Mouse (Mus musculus) cerebellum, postnatal 14 days (tissue): ENCODE results near the gene Sorcs2.

ENCODE experiments used
- DNase-seq, 2 experiments: peaks; one replicate each; pipeline ENCODE4 v3.0.0; 2021; ENCODE audit warnings: mixed read lengths in 2 of 2

The Sorcs2 gene

GRCm38 (mm10) chr5:35980542-35980941 is 417.4 kb downstream of the Sorcs2 start:
- no peak for DNase-seq

GRCm38 (mm10) chr5:35975681-35976080 is 422.3 kb downstream of the Sorcs2 start:
- peak; percentile 78 to 83 for DNase-seq

GRCm38 (mm10) chr5:35974265-35974664 is 423.7 kb downstream of the Sorcs2 start:
- no peak for DNase-seq

GRCm38 (mm10) chr5:35973800-35974199 is 424.1 kb downstream of the Sorcs2 start:
- DNase-seq, result no peak

- no peak for DNase-seq
Observed at GRCm38 (mm10) chr5:35972739-35973138, 425.2 kb downstream of the Sorcs2 start.

- peak; percentile 85 to 90 for DNase-seq
Observed at GRCm38 (mm10) chr5:35971841-35972578, 425.9 kb downstream of the Sorcs2 start.

GRCm38 (mm10) chr5:35970380-35971105 is 427.4 kb downstream of the Sorcs2 start:
- peak; percentile 35 to 56 for DNase-seq

GRCm38 (mm10) chr5:35969857-35970256 is 428.1 kb downstream of the Sorcs2 start:
- no peak for DNase-seq
